Mouse (Mus musculus) intestine, postnatal 0 days (tissue): ENCODE data around the gene Nxpe5. TPM values are rescaled to one million over a fixed set of nuclear protein-coding genes. Genes with fewer than 3 reads are reported as not detected.
A peak's percentile ranks its signal among the peaks of the same experiment; 100 is the strongest.

Experiments used
- ATAC-seq: fragments of 200-750 bp; cut with Nextera tagmentation; 2 replicates; pipeline ENCODE4 v1.8.0; 2017; ENCODE audit warnings: mild to moderate bottlenecking, moderate TSS enrichment, moderate library complexity
- H3K27ac ChIP-seq: fragments of 300-500 bp; sonication (generic); 2 replicates; pipeline ENCODE4 v1.5.1; 2014; ENCODE audit warnings: mild to moderate bottlenecking, low read depth, low read length, moderate library complexity
- H3K27me3 ChIP-seq: fragments of 300-500 bp; sonication (generic); replicated peaks from 2 replicates; pipeline ENCODE4 v1.6.1; 2014; ENCODE audit warnings: low read length, mixed read lengths; ENCODE audit not compliant: control insufficient read depth, insufficient read depth
- H3K36me3 ChIP-seq: fragments of 300-500 bp; sonication (generic); 2 replicates; pipeline ENCODE4 v1.6.1; 2014; ENCODE audit warnings: mild to moderate bottlenecking, moderate library complexity; ENCODE audit not compliant: control insufficient read depth, insufficient read depth
- H3K4me1 ChIP-seq: fragments of 300-500 bp; sonication (generic); replicated peaks from 2 replicates; pipeline ENCODE4 v1.6.1; 2014; ENCODE audit warnings: antibody characterized with exemption, low read length, mixed read lengths; ENCODE audit not compliant: control insufficient read depth, insufficient read depth
- H3K4me2 ChIP-seq: fragments of 300-500 bp; sonication (generic); replicated peaks from 2 replicates; pipeline ENCODE4 v1.6.1; 2014; ENCODE audit warnings: low read depth, mild to moderate bottlenecking, moderate library complexity
- H3K4me3 ChIP-seq: fragments of 300-500 bp; sonication (generic); 2 replicates; pipeline ENCODE4 v1.5.1; 2014; ENCODE audit warnings: low read depth, low read length
- H3K9ac ChIP-seq: fragments of 300-500 bp; sonication (generic); 2 replicates; pipeline ENCODE4 v1.6.1; 2014; ENCODE audit warnings: mild to moderate bottlenecking, low read depth, low read length
- H3K9me3 ChIP-seq: fragments of 300-500 bp; sonication (generic); 2 replicates; pipeline ENCODE4 v1.6.1; 2016; ENCODE audit warnings: mixed run types; ENCODE audit not compliant: control insufficient read depth
- CTCF ChIP-seq: sonication (generic); IDR thresholded peaks from 2 replicates; pipeline ENCODE4 v1.5.1; 2016; ENCODE audit warnings: low read depth, mild to moderate bottlenecking, control low read depth, antibody characterized with exemption, moderate library complexity
- WGBS: fragments of 180-500 bp; shearing (Covaris S2); extraction: QIAGEN DNeasy Blood & Tissue Kit; methylation state at CpG from one replicate; pipeline ENCODE4 v1.1.7; 2014; 5-methylcytosine and 5-hydroxymethylcytosine counted together
- polyA plus RNA-seq: library from polyadenylated mRNA; unstranded; fragments of >200 nt; fragmentation: Nextera tagmentation; extraction: Ambion mirVana; gene quantifications from 2 replicates; pipeline ENCODE4 v1.2.1, GENCODE M21; 2015

Nxpe5 gene
- polyA plus RNA-seq, 1 experiment from 2014 or later = 0.07 TPM

GRCm38 (mm10) chr5:138260834-138261233, 35.1 kb downstream of the Nxpe5 start:
- Histone ChIP-seq H3K9me3 (no peaks in the 10 kb centered on the region), H3K4me2 (no peak overlapping the region), H3K4me3 (no peak overlapping the region), H3K4me1 (0 out of 2 replicates have a peak, but pooled peaks cover 8% of the 10 kb centered on the region), H3K27me3 (no peaks in the 10 kb centered on the region), H3K36me3 (peaks cover 32% of the 10 kb centered on the region), H3K27ac (0 out of 2 replicates have a peak overlapping the region, but pooled peaks have one; percentile 28), H3K9ac (no peak overlapping the region)
- 59% methylated on average over 11 of the region's 11 CpGs for WGBS
- TF ChIP-seq CTCF = no peak
- no peak for ATAC-seq

- Histone ChIP-seq H3K4me2 (no peak overlapping the region), H3K4me3 (no peak overlapping the region), H3K9ac (peak overlapping the region; percentile 11; the same call in 1 of the 2 replicates)
Measured at GRCm38 (mm10) chr5:138262001-138262400, 36.3 kb downstream of the Nxpe5 start.

GRCm38 (mm10) chr5:138262582-138263240, 37.0 kb downstream of the Nxpe5 start:
- 59% methylated on average over 18 of the region's 18 CpGs for WGBS

More at GRCm38 (mm10) chr5:138262001-138262400, 36.3 kb downstream of the Nxpe5 start:
- TF ChIP-seq CTCF = no peak
- no peaks in the 10 kb centered on the region for H3K9me3 ChIP-seq
- no peak for ATAC-seq
- 0 out of 2 replicates have a peak, but pooled peaks cover 4% of the 10 kb centered on the region for H3K4me1 ChIP-seq
- no peak overlapping the region for H3K27ac ChIP-seq
- no peaks in the 10 kb centered on the region for H3K27me3 ChIP-seq
- H3K36me3 ChIP-seq = peaks cover 32% of the 10 kb centered on the region
- 65% methylated on average over 4 of the region's 4 CpGs for WGBS

GRCm38 (mm10) chr5:138263260-138264206, 37.8 kb downstream of the Nxpe5 start, which contains the start of gene BC037034:
BC037034 (minus strand) TSS chr5:138264033.
- peak within 1 kb of the TSS; percentile 96 for H3K4me2 ChIP-seq
- 0 out of 2 replicates have a peak, but pooled peaks cover 4% of the 10 kb centered on the region for H3K4me1 ChIP-seq
- peak within 1 kb of the TSS; percentile 92 for H3K9ac ChIP-seq
- peak; percentile 28; the same call in 1 of the 2 replicates for TF ChIP-seq CTCF
- peaks cover 32% of the 10 kb centered on the region for H3K36me3 ChIP-seq
- no peaks in the 10 kb centered on the region for H3K9me3 ChIP-seq
- H3K4me3 ChIP-seq = peak within 1 kb of the TSS; percentile 82
- H3K27ac ChIP-seq = peak within 1 kb of the TSS; percentile 77
- H3K27me3 ChIP-seq = no peaks in the 10 kb centered on the region
- WGBS = 1% methylated on average over 63 of the region's 71 CpGs
- peak; percentile 81 for ATAC-seq

More at GRCm38 (mm10) chr5:138262582-138263240, 37.0 kb downstream of the Nxpe5 start:
- Histone ChIP-seq H3K9me3 (no peaks in the 10 kb centered on the region), H3K4me2 (peak overlapping the region; percentile 96), H3K4me3 (peak overlapping the region; percentile 82), H3K9ac (peak overlapping the region; percentile 92), H3K27ac (no peak overlapping the region; the same call in 1 of the 2 replicates), H3K36me3 (peaks cover 32% of the 10 kb centered on the region), H3K4me1 (0 out of 2 replicates have a peak, but pooled peaks cover 4% of the 10 kb centered on the region), H3K27me3 (no peaks in the 10 kb centered on the region)
- TF ChIP-seq CTCF = no peak; the same call in 1 of the 2 replicates
- no peak for ATAC-seq

GRCm38 (mm10) chr5:138264207-138264578, 38.5 kb downstream of the Nxpe5 start:
- 10% methylated on average over 6 of the region's 6 CpGs for WGBS
- peaks cover 27% of the 10 kb centered on the region for H3K36me3 ChIP-seq
- ATAC-seq = no peak
- H3K9me3 ChIP-seq = no peaks in the 10 kb centered on the region
- TF ChIP-seq CTCF = no peak
- H3K9ac ChIP-seq = peak overlapping the region; percentile 92
- H3K4me3 ChIP-seq = peak overlapping the region; percentile 82
- 0 out of 2 replicates have a peak, but pooled peaks cover 4% of the 10 kb centered on the region for H3K4me1 ChIP-seq
- peak overlapping the region; percentile 96 for H3K4me2 ChIP-seq
- no peak overlapping the region for H3K27ac ChIP-seq
- no peaks in the 10 kb centered on the region for H3K27me3 ChIP-seq

GRCm38 (mm10) chr5:138265712-138266111, 40.0 kb downstream of the Nxpe5 start:
- ATAC-seq = no peak
- no peak overlapping the region for H3K4me3 ChIP-seq
- H3K36me3 ChIP-seq = peaks cover 14% of the 10 kb centered on the region
- 0 out of 2 replicates have a peak, but pooled peaks cover 4% of the 10 kb centered on the region for H3K4me1 ChIP-seq
- H3K27me3 ChIP-seq = no peaks in the 10 kb centered on the region
- no peak overlapping the region for H3K9ac ChIP-seq
- no peak overlapping the region for H3K27ac ChIP-seq
- no peak overlapping the region for H3K4me2 ChIP-seq
- no peaks in the 10 kb centered on the region for H3K9me3 ChIP-seq
- 96% methylated on average over 4 of the region's 4 CpGs for WGBS
- TF ChIP-seq CTCF = no peak
